Mouse (Mus musculus): ENCODE data around the gene Vps45. TPM values are rescaled to one million over a fixed set of nuclear protein-coding genes. Genes with fewer than 3 reads are reported as not detected.
A peak's percentile ranks its signal among the peaks of the same experiment; 100 is the strongest.

The Vps45 gene
- total and polyA plus RNA-seq, 2 experiments = 2.1 to 10.7 TPM

DNA sequence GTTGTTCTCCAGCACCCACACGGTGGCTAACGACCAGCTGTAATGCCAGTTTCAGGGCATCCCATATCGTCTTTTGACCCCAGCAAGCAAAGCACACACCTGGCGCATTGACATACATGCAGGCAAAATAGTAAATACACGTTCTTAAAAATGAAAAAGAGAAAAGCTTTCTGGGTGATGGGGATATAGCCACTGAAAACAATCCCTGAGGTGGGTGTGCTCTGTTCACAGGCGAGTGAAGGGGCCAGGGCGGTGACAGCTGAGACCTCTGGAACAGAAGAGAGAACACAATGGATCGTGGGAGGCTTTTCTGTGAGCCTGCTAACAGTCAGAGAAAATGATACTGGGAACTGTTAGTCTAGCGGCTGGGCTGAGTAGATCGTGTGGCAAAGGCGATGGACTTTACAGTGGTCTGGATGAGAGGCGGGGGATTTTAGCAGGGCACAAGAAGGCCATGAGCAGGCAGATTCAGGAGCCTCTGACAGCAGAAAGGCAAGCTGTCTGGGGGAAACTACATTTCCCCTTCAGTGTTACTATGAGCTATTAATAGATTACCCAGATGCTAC is 14.7 kb upstream of the Vps45 start:
- H3K36me3 ChIP-seq (ENCODE audit: control insufficient read depth, insufficient read depth, low read length) = no peaks in the 10 kb centered on the region
- H3K4me3 ChIP-seq (ENCODE audit: insufficient read depth, low read depth, low read length) = no peak overlapping the region
- no peak overlapping the region for H3K27ac ChIP-seq (replicated peaks; ENCODE audit: insufficient read depth, low read depth, low read length)
- TF ChIP-seq CTCF (IDR thresholded peaks at IDR 0.05; ENCODE audit: low read depth, low read length) (no peak), POLR2A (IDR thresholded peaks at IDR 0.05; ENCODE audit: extremely low read depth, insufficient read depth, low read length) (no peak)
- 83% methylated on average over 12 of the region's 12 CpGs for WGBS
- no peak overlapping the region for H3K9ac ChIP-seq (ENCODE audit: low read depth, low read length)
- H3K27me3 ChIP-seq (ENCODE audit: control insufficient read depth, insufficient read depth, low read length) = no peaks in the 10 kb centered on the region
- DNase-seq (ENCODE audit: extremely low read depth, low read depth, low spot score) = no peak
- H3K4me1 ChIP-seq (ENCODE audit: control insufficient read depth, insufficient read depth, low read length) = no peaks in the 10 kb centered on the region
- H3K79me2 ChIP-seq (ENCODE audit: control insufficient read depth, insufficient read depth, low read length) = no peaks in the 10 kb centered on the region

GRCm38 (mm10) chr3:96070241-96070640 is 12.0 kb upstream of the Vps45 start:
- TF ChIP-seq CTCF (IDR thresholded peaks at IDR 0.05; ENCODE audit: low read depth, low read length) (no peak), POLR2A (IDR thresholded peaks at IDR 0.05; ENCODE audit: extremely low read depth, insufficient read depth, low read length) (no peak)
- WGBS = 91% methylated on average over 4 of the region's 4 CpGs
- H3K79me2 ChIP-seq (ENCODE audit: control insufficient read depth, insufficient read depth, low read length) = no peaks in the 10 kb centered on the region
- no peak overlapping the region for H3K9ac ChIP-seq (ENCODE audit: low read depth, low read length)
- no peak overlapping the region for H3K27ac ChIP-seq (replicated peaks; ENCODE audit: insufficient read depth, low read depth, low read length)
- no peak overlapping the region for H3K4me3 ChIP-seq (ENCODE audit: insufficient read depth, low read depth, low read length)
- H3K36me3 ChIP-seq (ENCODE audit: control insufficient read depth, insufficient read depth, low read length) = no peaks in the 10 kb centered on the region
- no peaks in the 10 kb centered on the region; the same call in 1 of the 2 replicates for H3K4me1 ChIP-seq (ENCODE audit: control insufficient read depth, insufficient read depth, low read length)
- DNase-seq (ENCODE audit: extremely low read depth, low read depth, low spot score) = no peak
- no peaks in the 10 kb centered on the region for H3K27me3 ChIP-seq (ENCODE audit: control insufficient read depth, insufficient read depth, low read length)

DNA sequence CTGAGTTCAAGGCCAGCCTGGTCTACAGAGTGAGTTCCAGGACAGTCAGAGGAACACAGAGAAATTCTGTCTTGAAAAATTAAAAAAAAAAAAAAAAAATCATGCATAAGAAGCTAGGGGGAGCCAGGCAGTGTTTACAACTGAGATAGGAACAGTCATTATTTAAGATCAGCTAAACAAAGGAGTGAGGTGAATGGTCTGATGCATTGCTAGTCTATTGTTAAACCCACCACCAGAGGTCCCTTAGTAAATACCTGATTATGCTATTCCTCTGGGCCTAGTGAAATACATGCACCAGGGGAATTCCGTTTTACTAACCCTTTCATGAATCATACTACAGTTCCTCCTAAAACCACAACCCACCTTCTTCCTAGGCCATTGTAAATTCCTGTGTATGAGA is 11.3 kb upstream of the Vps45 start:
- no peak overlapping the region for H3K27ac ChIP-seq (replicated peaks; ENCODE audit: insufficient read depth, low read depth, low read length)
- H3K36me3 ChIP-seq (ENCODE audit: control insufficient read depth, insufficient read depth, low read length) = no peaks in the 10 kb centered on the region
- H3K4me3 ChIP-seq (ENCODE audit: insufficient read depth, low read depth, low read length) = no peak overlapping the region
- 67% methylated on average over 1 of the region's 1 CpGs for WGBS
- H3K9ac ChIP-seq (ENCODE audit: low read depth, low read length) = no peak overlapping the region
- no peak for DNase-seq (ENCODE audit: extremely low read depth, low read depth, low spot score)
- H3K79me2 ChIP-seq (ENCODE audit: control insufficient read depth, insufficient read depth, low read length) = no peaks in the 10 kb centered on the region
- no peaks in the 10 kb centered on the region for H3K27me3 ChIP-seq (ENCODE audit: control insufficient read depth, insufficient read depth, low read length)
- H3K4me1 ChIP-seq (ENCODE audit: control insufficient read depth, insufficient read depth, low read length) = no peaks in the 10 kb centered on the region; the same call in 1 of the 2 replicates
- TF ChIP-seq POLR2A (IDR thresholded peaks at IDR 0.05; ENCODE audit: extremely low read depth, insufficient read depth, low read length) (no peak), CTCF (IDR thresholded peaks at IDR 0.05; ENCODE audit: low read depth, low read length) (no peak)

- no peak overlapping the region for H3K27ac ChIP-seq (replicated peaks; ENCODE audit: insufficient read depth, low read depth, low read length)
- no peak overlapping the region for H3K4me3 ChIP-seq (ENCODE audit: insufficient read depth, low read depth, low read length)
- H3K4me1 ChIP-seq (ENCODE audit: control insufficient read depth, insufficient read depth, low read length) = no peaks in the 10 kb centered on the region; the same call in 1 of the 2 replicates
- H3K27me3 ChIP-seq (ENCODE audit: control insufficient read depth, insufficient read depth, low read length) = no peaks in the 10 kb centered on the region
- 95% methylated on average over 6 of the region's 6 CpGs for WGBS
- no peak for DNase-seq (ENCODE audit: extremely low read depth, low read depth, low spot score)
- H3K36me3 ChIP-seq (ENCODE audit: control insufficient read depth, insufficient read depth, low read length) = no peaks in the 10 kb centered on the region
- H3K79me2 ChIP-seq (ENCODE audit: control insufficient read depth, insufficient read depth, low read length) = no peaks in the 10 kb centered on the region
- no peak overlapping the region for H3K9ac ChIP-seq (ENCODE audit: low read depth, low read length)
- no peak for TF ChIP-seq CTCF (IDR thresholded peaks at IDR 0.05; ENCODE audit: low read depth, low read length)
These were observed 10.8 kb upstream of the Vps45 start for GRCm38 (mm10) chr3:96069046-96069445.

GRCm38 (mm10) chr3:96066741-96067140 is 8.5 kb upstream of the Vps45 start:
- 88% methylated on average over 5 of the region's 5 CpGs for WGBS
- no peak for DNase-seq (ENCODE audit: extremely low read depth, low read depth, low spot score)
- Histone ChIP-seq H3K27ac (replicated peaks; ENCODE audit: insufficient read depth, low read depth, low read length) (no peak overlapping the region), H3K79me2 (ENCODE audit: control insufficient read depth, insufficient read depth, low read length) (no peaks in the 10 kb centered on the region), H3K4me3 (ENCODE audit: insufficient read depth, low read depth, low read length) (no peak overlapping the region), H3K36me3 (ENCODE audit: control insufficient read depth, insufficient read depth, low read length) (no peaks in the 10 kb centered on the region), H3K9ac (ENCODE audit: low read depth, low read length) (no peak overlapping the region), H3K27me3 (ENCODE audit: control insufficient read depth, insufficient read depth, low read length) (no peaks in the 10 kb centered on the region), H3K4me1 (ENCODE audit: control insufficient read depth, insufficient read depth, low read length) (no peaks in the 10 kb centered on the region; the same call in 1 of the 2 replicates)
- no peak for TF ChIP-seq POLR2A (IDR thresholded peaks at IDR 0.05; ENCODE audit: extremely low read depth, insufficient read depth, low read length)
- TF ChIP-seq CTCF (IDR thresholded peaks at IDR 0.05; ENCODE audit: low read depth, low read length) = no peak

GRCm38 (mm10) chr3:96065754-96066375 is 7.6 kb upstream of the Vps45 start:
- peak; percentile 54 for DNase-seq (ENCODE audit: extremely low read depth, low read depth, low spot score)

More at GRCm38 (mm10) chr3:96065754-96066375, 7.6 kb upstream of the Vps45 start:
- no peak overlapping the region for H3K9ac ChIP-seq (ENCODE audit: low read depth, low read length)
- whole genome bisulfite sequencing = 20% methylated on average over 20 of the region's 20 CpGs
- H3K27me3 ChIP-seq (ENCODE audit: control insufficient read depth, insufficient read depth, low read length) = no peaks in the 10 kb centered on the region
- no peaks in the 10 kb centered on the region; the same call in 1 of the 2 replicates for H3K4me1 ChIP-seq (ENCODE audit: control insufficient read depth, insufficient read depth, low read length)
- no peaks in the 10 kb centered on the region for H3K36me3 ChIP-seq (ENCODE audit: control insufficient read depth, insufficient read depth, low read length)
- H3K4me3 ChIP-seq (ENCODE audit: insufficient read depth, low read depth, low read length) = no peak overlapping the region
- H3K27ac ChIP-seq (replicated peaks; ENCODE audit: insufficient read depth, low read depth, low read length) = no peak overlapping the region
- H3K79me2 ChIP-seq (ENCODE audit: control insufficient read depth, insufficient read depth, low read length) = no peaks in the 10 kb centered on the region
- TF ChIP-seq POLR2A (IDR thresholded peaks at IDR 0.05; ENCODE audit: extremely low read depth, insufficient read depth, low read length) = no peak
- peak; percentile 18; the same call in 1 of the 2 replicates for TF ChIP-seq CTCF (IDR thresholded peaks at IDR 0.05; ENCODE audit: low read depth, low read length)
